Mouse (Mus musculus) limb, embryonic 14.5 days (tissue): ENCODE data around the gene Gm37240. TPM values are rescaled to one million over a fixed set of nuclear protein-coding genes. Genes with fewer than 3 reads are reported as not detected.

Experiments
- ATAC-seq: fragments of 200-750 bp; cut with Nextera tagmentation; 2 replicates; pipeline ENCODE4 v1.8.0; 2017; ENCODE audit warnings: low read depth, moderate number of reproducible peaks, moderate TSS enrichment; ENCODE audit not compliant: low FRiP score
- DNase-seq: peaks from one replicate; pipeline ENCODE4 v3.0.0-alpha.2; 2015; ENCODE audit warnings: low spot score
- H3K27ac ChIP-seq: fragments of 300-500 bp; sonication (generic); replicated peaks from 2 replicates; pipeline ENCODE4 v1.5.1; 2014; ENCODE audit warnings: low read depth, mild to moderate bottlenecking, low read length, moderate library complexity, mixed read lengths
- H3K27me3 ChIP-seq: fragments of 300-500 bp; sonication (generic); 2 replicates; pipeline ENCODE4 v1.6.1; 2014; ENCODE audit warnings: low read length, mixed read lengths; ENCODE audit not compliant: control insufficient read depth, insufficient read depth
- H3K36me3 ChIP-seq: fragments of 300-500 bp; sonication (generic); 2 replicates; pipeline ENCODE4 v1.6.1; 2014; ENCODE audit warnings: mild to moderate bottlenecking, low read length, moderate library complexity, mixed read lengths; ENCODE audit not compliant: control insufficient read depth, insufficient read depth
- H3K4me1 ChIP-seq: fragments of 300-500 bp; sonication (generic); 2 replicates; pipeline ENCODE4 v1.6.1; 2014; ENCODE audit warnings: antibody characterized with exemption, low read length, mixed read lengths; ENCODE audit not compliant: control insufficient read depth, insufficient read depth
- H3K4me2 ChIP-seq: fragments of 300-500 bp; sonication (generic); replicated peaks from 2 replicates; pipeline ENCODE4 v1.6.1; 2014; ENCODE audit warnings: low read depth, mild to moderate bottlenecking, low read length, moderate library complexity; ENCODE audit not compliant: severe bottlenecking
- H3K4me3 ChIP-seq: fragments of 300-500 bp; sonication (generic); replicated peaks from 2 replicates; pipeline ENCODE4 v1.5.1; 2014; ENCODE audit warnings: low read length
- H3K9ac ChIP-seq: fragments of 300-500 bp; sonication (generic); 2 replicates; pipeline ENCODE4 v1.6.1; 2014; ENCODE audit warnings: mild to moderate bottlenecking, low read depth, low read length, moderate library complexity; ENCODE audit not compliant: severe bottlenecking
- H3K9me3 ChIP-seq: fragments of 300-500 bp; sonication (generic); 2 replicates; pipeline ENCODE4 v1.6.1; 2016; ENCODE audit warnings: low read length; ENCODE audit not compliant: control insufficient read depth
- POLR2A ChIP-seq: fragments of 200-500 bp; IDR thresholded peaks from 2 replicates; pipeline ENCODE4 v1.8.0; 2012; ENCODE audit warnings: inconsistent platforms, mild to moderate bottlenecking, moderate library complexity, borderline replicate concordance; ENCODE audit not compliant: insufficient read depth, insufficient read length; ENCODE audit errors: extremely low read depth
- WGBS: fragments of 180-500 bp; shearing (Covaris S2); extraction: QIAGEN DNeasy Blood & Tissue Kit; methylation state at CpG from one replicate; pipeline ENCODE4 v1.1.7; 2014; 5-methylcytosine and 5-hydroxymethylcytosine counted together
- polyA plus RNA-seq, 2 experiments: library from polyadenylated mRNA; depleted of rRNA in 1 of 2; stranded (reverse) in 1 of 2; unstranded in 1 of 2; fragments of >200 nt; fragmentation: Nextera tagmentation in 1 of 2; extraction: Ambion mirVana in 1 of 2; gene quantifications; 2 replicates each; pipeline versions ENCODE4 v1.2.1 to v1.2.3; 2012 to 2014

Gene Gm37240
- polyA plus RNA-seq, 2 experiments = 2.0 to 13.4 TPM

- 86% methylated on average over 10 of the region's 10 CpGs for WGBS
- DNase-seq (no peak), ATAC-seq (no peak)
- Histone ChIP-seq H3K36me3 (no peaks in the 10 kb centered on the region), H3K9ac (no peak overlapping the region), H3K4me3 (no peak overlapping the region), H3K4me1 (peaks cover 4% of the 10 kb centered on the region; the same call in 1 of the 2 replicates), H3K27ac (no peak overlapping the region), H3K9me3 (no peaks in the 10 kb centered on the region), H3K27me3 (no peaks in the 10 kb centered on the region), H3K4me2 (no peak overlapping the region)
- no peak for TF ChIP-seq POLR2A
Observed at GRCm38 (mm10) chr3:85369847-85370246, 517.5 kb downstream of the Gm37240 start.

- ATAC-seq (no peak), DNase-seq (no peak)
- H3K36me3 ChIP-seq = no peaks in the 10 kb centered on the region
- H3K27ac ChIP-seq = no peak overlapping the region
- H3K9ac ChIP-seq = no peak overlapping the region
- H3K27me3 ChIP-seq = no peaks in the 10 kb centered on the region
- WGBS = 58% methylated on average over 5 of the region's 5 CpGs
- H3K9me3 ChIP-seq = no peaks in the 10 kb centered on the region
- no peak for TF ChIP-seq POLR2A
- H3K4me2 ChIP-seq = no peak overlapping the region
- peaks cover 4% of the 10 kb centered on the region; the same call in 1 of the 2 replicates for H3K4me1 ChIP-seq
- H3K4me3 ChIP-seq = no peak overlapping the region
Observed at GRCm38 (mm10) chr3:85369157-85369556, 518.2 kb downstream of the Gm37240 start.

- ATAC-seq (no peak), DNase-seq (no peak)
- 71% methylated on average over 16 of the region's 16 CpGs for WGBS
- H3K9ac ChIP-seq = no peak overlapping the region
- H3K4me2 ChIP-seq = no peak overlapping the region
- peaks cover 4% of the 10 kb centered on the region; the same call in 1 of the 2 replicates for H3K4me1 ChIP-seq
- H3K27ac ChIP-seq = no peak overlapping the region
- H3K9me3 ChIP-seq = no peaks in the 10 kb centered on the region
- no peaks in the 10 kb centered on the region for H3K27me3 ChIP-seq
- no peak overlapping the region for H3K4me3 ChIP-seq
- H3K36me3 ChIP-seq = no peaks in the 10 kb centered on the region
- TF ChIP-seq POLR2A = no peak
Observed at GRCm38 (mm10) chr3:85368354-85369120, 518.8 kb downstream of the Gm37240 start.

GRCm38 (mm10) chr3:85364591-85365343 is 522.6 kb downstream of the Gm37240 start:
- no peak overlapping the region for H3K4me3 ChIP-seq
- no peaks in the 10 kb centered on the region for H3K27me3 ChIP-seq
- H3K9ac ChIP-seq = no peak overlapping the region
- H3K27ac ChIP-seq = no peak overlapping the region
- TF ChIP-seq POLR2A = no peak
- no peak overlapping the region for H3K4me2 ChIP-seq
- 77% methylated on average over 5 of the region's 5 CpGs for WGBS
- no peak for DNase-seq
- H3K4me1 ChIP-seq = peaks cover 4% of the 10 kb centered on the region; the same call in 1 of the 2 replicates
- H3K9me3 ChIP-seq = no peaks in the 10 kb centered on the region
- no peaks in the 10 kb centered on the region for H3K36me3 ChIP-seq
- ATAC-seq = no peak

GRCm38 (mm10) chr3:85362883-85363282 is 524.4 kb downstream of the Gm37240 start:
- ATAC-seq = no peak
- Histone ChIP-seq H3K36me3 (no peaks in the 10 kb centered on the region), H3K9ac (no peak overlapping the region), H3K4me1 (no peaks in the 10 kb centered on the region), H3K27ac (no peak overlapping the region), H3K27me3 (no peaks in the 10 kb centered on the region), H3K9me3 (no peaks in the 10 kb centered on the region), H3K4me2 (no peak overlapping the region), H3K4me3 (no peak overlapping the region)
- no peak for DNase-seq
- WGBS = 75% methylated on average over 7 of the region's 7 CpGs
- TF ChIP-seq POLR2A = no peak
